Comparison of ENCODE assay signal across 7 mouse cellular contexts in the genomic region with DNA sequence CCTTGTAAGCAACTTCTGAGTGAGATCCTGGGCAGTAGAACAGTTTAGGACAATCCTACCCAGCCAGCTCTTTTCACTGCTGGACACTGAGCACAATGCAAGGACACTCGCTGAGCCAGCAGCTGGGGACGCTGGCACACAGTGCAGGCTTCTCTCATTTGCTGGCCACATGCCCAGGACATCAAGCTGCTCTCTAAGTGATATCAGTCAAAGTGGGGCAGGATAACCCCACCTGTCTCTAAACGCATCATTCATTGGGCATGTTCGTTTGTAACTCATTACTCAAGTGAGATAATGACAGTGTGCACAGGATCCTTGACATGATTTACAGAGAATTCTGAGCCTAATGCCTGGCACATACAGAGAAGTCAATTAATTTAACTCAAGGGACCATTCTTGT.
DNase-seq lines count a peak whose midpoint lies in the region; ATAC-seq and TF ChIP-seq lines count a peak whose summit lies in the region.

No protein-coding gene starts in this region.

- no peak overlapping the region for H3K4me2 ChIP-seq in stomach, embryonic 14.5 days (replicated peaks; ENCODE audit: low read depth, low read length)
- no peak overlapping the region for H3K4me2 ChIP-seq in stomach, postnatal 0 days (replicated peaks; ENCODE audit: low read depth)
- no peak overlapping the region for H3K4me2 ChIP-seq in heart, embryonic 13.5 days

- H3K27me3 ChIP-seq in stomach, embryonic 14.5 days (ENCODE audit: control insufficient read depth, insufficient read depth, low read length) = no peaks in the 10 kb centered on the region
- no peaks in the 10 kb centered on the region for H3K27me3 ChIP-seq in stomach, postnatal 0 days (ENCODE audit: control insufficient read depth, insufficient read depth, low read length)
- H3K27me3 ChIP-seq in heart, embryonic 13.5 days (replicated peaks) = no peaks in the 10 kb centered on the region

- 0 out of 2 replicates have a peak, but pooled peaks have one; percentile 33 for ATAC-seq in stomach, embryonic 14.5 days (ENCODE audit: insufficient number of reproducible peaks, insufficient read depth, low FRiP score, low read depth)
- no peak for ATAC-seq in stomach, postnatal 0 days (ENCODE audit: low FRiP score, low TSS enrichment)
- ATAC-seq in heart, embryonic 13.5 days (ENCODE audit: extremely low read depth, insufficient number of reproducible peaks, low FRiP score, low TSS enrichment) = peak; percentile 61; the same call in 1 of the 2 replicates
- ATAC-seq in activated CD4-positive, CD25-positive, alpha-beta regulatory T cell, adult 4 months = no peak

- TF ChIP-seq EP300 in stomach, postnatal 0 days (optimal IDR thresholded peaks at IDR 0.05) = no peak

- TF ChIP-seq CTCF in stomach, postnatal 0 days (IDR thresholded peaks at IDR 0.05; ENCODE audit: low read depth) = no peak

- no peaks in the 10 kb centered on the region for H3K9me3 ChIP-seq in stomach, embryonic 14.5 days (ENCODE audit: control insufficient read depth, low read depth, low read length)
- H3K9me3 ChIP-seq in stomach, postnatal 0 days (ENCODE audit: control insufficient read depth, low read length) = no peaks in the 10 kb centered on the region
- no peaks in the 10 kb centered on the region for H3K9me3 ChIP-seq in heart, embryonic 13.5 days

- WGBS in stomach, embryonic 14.5 days = 49% methylated on average over 4 of the region's 4 CpGs
- 51% methylated on average over 4 of the region's 4 CpGs for WGBS in stomach, postnatal 0 days
- 18% methylated on average over 4 of the region's 4 CpGs for WGBS in heart, embryonic 13.5 days

- H3K4me3 ChIP-seq in stomach, embryonic 14.5 days (ENCODE audit: low read depth, low read length) = no peak overlapping the region
- no peak overlapping the region for H3K4me3 ChIP-seq in stomach, postnatal 0 days (ENCODE audit: low read depth, low read length)
- H3K4me3 ChIP-seq in heart, embryonic 13.5 days = no peak overlapping the region

- no peak for DNase-seq in stomach, postnatal 0 days (ENCODE audit: low spot score)
- DNase-seq in cerebellum, postnatal 14 days = peak; percentile 85 to 88
- DNase-seq in layer of hippocampus, postnatal 10 days (ENCODE audit: low spot score in 2 of 2) = peak; percentile 69 to 72
- DNase-seq in retina, embryonic 14.5 days (ENCODE audit: low spot score) = peak; percentile 25

- no peaks in the 10 kb centered on the region for H3K4me1 ChIP-seq in stomach, embryonic 14.5 days (ENCODE audit: control insufficient read depth, insufficient read depth, low read length)
- no peaks in the 10 kb centered on the region for H3K4me1 ChIP-seq in stomach, postnatal 0 days (replicated peaks; ENCODE audit: control insufficient read depth, insufficient read depth)
- H3K4me1 ChIP-seq in heart, embryonic 13.5 days = peaks cover 19% of the 10 kb centered on the region

- H3K9ac ChIP-seq in stomach, embryonic 14.5 days (replicated peaks; ENCODE audit: low read depth, low read length) = no peak overlapping the region
- no peak overlapping the region for H3K9ac ChIP-seq in stomach, postnatal 0 days (ENCODE audit: low read length)
- no peak overlapping the region for H3K9ac ChIP-seq in heart, embryonic 13.5 days

- no peak overlapping the region for H3K27ac ChIP-seq in stomach, embryonic 14.5 days (ENCODE audit: low read length)
- H3K27ac ChIP-seq in stomach, postnatal 0 days (replicated peaks) = no peak overlapping the region
- no peak overlapping the region for H3K27ac ChIP-seq in heart, embryonic 13.5 days (replicated peaks)

- H3K36me3 ChIP-seq in stomach, embryonic 14.5 days (ENCODE audit: control insufficient read depth, insufficient read depth, low read length) = no peaks in the 10 kb centered on the region
- H3K36me3 ChIP-seq in stomach, postnatal 0 days (ENCODE audit: control insufficient read depth, insufficient read depth, low read length) = no peaks in the 10 kb centered on the region
- H3K36me3 ChIP-seq in heart, embryonic 13.5 days = no peaks in the 10 kb centered on the region

Comparison
In these comparisons a context has a peak if more than half of its experiments do, and no peak if none do; other contexts are left out.
1. ATAC-seq: peak in stomach, embryonic 14.5 days (single experiment) and heart, embryonic 13.5 days (single experiment); none in stomach, postnatal 0 days (single experiment) and activated CD4-positive, CD25-positive, alpha-beta regulatory T cell, adult 4 months (single experiment).